Mouse (Mus musculus): ENCODE results near the gene Tgfb2.

The Tgfb2 gene

DNA sequence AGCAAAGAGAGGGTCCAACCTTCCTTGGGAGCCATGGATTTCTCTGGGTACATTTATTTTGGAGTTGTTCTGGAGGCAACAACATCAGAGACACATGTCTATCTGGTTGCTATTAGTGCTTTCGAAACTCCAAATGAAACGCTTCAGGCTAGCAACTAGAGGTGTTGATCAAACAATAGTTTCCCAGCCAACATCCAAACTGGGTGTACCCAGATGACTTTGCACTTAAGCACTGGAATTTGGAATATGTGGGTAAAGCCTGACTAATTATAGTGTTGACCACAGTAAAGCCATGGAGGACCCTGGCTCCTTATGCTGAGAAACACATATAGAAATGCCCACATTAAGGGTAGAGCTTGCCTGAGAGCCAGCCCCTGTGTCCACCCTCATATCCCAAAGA, 124.7 kb downstream of the Tgfb2 start:
- DNase-seq: no peak

DNA sequence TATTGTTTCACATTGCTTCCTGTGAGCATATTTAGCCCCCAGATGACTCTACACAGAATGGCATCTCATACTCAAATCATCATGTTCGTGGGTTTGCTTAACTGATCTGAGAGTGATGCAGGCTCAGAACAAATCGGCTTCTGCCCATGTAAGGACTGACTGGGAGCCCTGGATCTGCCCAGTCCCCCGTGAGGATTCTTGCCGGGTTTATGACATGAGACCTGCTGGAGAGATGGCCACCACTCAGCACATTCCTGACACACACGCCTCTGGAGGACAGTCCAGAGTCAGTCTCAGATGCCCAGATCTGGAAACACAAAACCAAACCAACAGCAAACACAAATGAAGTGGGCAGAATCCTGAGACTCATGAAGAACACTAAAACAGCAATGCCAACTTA, 128.5 kb downstream of the Tgfb2 start:
- DNase-seq: no peak

DNA sequence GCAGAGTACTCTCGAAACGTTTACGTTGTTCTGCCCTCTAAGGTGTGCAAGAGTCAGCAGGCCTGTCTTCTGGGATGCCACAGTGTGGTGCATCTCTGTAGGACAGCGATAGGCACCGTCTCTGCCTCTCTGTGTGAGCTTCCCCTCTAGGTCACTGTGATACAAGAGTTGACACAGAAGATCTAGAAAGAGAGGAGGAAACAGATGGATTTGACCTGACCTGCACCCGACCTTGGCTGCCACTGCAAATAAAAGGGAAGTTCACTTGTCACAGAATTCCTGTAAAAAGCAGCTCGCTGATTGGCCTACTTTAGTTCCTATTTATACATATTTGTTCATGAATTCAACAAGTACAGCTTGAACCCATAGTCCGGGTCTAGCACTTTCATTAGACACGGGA, 130.2 kb downstream of the Tgfb2 start:
- DNase-seq: no peak

DNA sequence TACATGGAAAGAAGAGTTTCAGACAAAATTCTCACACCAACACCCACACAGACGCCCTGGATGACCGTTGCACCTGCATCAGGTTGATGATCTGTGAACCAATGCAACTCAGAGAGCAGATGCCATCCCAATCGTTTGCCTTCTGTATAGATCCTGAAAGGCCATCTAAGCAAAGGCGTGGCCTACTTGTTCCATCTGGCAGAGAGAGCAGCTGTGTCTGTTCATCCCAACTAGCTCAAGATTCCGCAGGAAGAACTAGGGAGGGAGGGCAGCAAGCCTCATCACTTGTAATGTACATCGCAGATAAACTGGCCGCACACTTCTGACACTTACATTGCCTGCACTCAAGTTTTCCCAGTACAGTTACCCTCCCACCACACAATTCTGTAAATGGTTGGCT, 130.7 kb downstream of the Tgfb2 start:
- no peak for DNase-seq

All from thymus, postnatal 4 days (tissue).